Mouse (Mus musculus): ENCODE data around the gene Usp31. TPM values are rescaled to one million over a fixed set of nuclear protein-coding genes. Genes with fewer than 3 reads are reported as not detected.

Usp31 gene
- polyA plus RNA-seq, 1 experiment from 2014 or later, result 6.0 TPM

DNA sequence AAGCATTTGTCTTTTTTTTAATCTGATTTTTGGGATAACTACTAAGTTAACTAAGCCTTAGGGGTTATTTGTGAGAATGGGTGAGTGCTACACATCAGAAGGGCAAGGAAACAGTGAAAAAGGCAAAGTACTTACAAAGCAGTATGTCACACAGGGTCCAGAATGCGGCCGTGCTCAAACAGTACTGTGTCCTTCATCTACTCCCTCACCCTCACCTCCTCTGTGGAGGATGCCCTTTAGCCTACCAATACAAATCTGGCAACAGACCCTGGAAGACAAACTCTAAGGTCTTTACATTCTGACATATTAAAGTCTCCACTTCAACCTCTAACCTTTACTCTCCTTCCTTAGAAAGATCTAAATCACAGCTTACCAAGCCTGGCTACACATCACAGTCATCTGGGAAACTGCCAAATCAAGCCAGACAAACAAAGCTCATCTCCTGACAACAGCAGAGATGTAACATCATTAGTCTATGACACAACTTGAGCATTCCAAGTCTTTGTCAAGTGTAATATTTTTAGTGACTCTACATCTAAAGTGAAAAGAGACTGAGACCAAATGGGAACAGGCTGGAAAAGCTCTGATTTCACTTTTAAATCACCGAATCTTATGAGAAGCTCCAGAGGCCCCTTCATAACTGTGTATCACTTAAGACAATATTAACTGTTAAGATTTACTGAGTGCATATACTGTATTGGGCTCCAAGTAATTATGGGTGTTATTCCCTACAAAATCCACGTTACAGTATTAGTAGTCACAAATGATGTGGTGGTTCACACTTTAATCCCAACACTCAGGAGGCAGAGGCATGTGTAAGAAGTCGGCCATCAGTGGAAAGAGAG lies 21.7 kb downstream of the Usp31 start:
- Histone ChIP-seq H3K27ac (ENCODE audit: low read depth, low read length) (no peak overlapping the region), H3K4me1 (ENCODE audit: control insufficient read depth, insufficient read depth, low read length) (no peaks in the 10 kb centered on the region), H3K9ac (replicated peaks; ENCODE audit: low read depth, low read length) (no peak overlapping the region), H3K27me3 (ENCODE audit: control insufficient read depth, insufficient read depth, low read length) (no peaks in the 10 kb centered on the region), H3K4me2 (ENCODE audit: low read depth, low read length) (no peak overlapping the region), H3K4me3 (ENCODE audit: low read depth, low read length) (no peak overlapping the region), H3K9me3 (ENCODE audit: control insufficient read depth, low read length) (no peaks in the 10 kb centered on the region), H3K36me3 (ENCODE audit: control insufficient read depth, insufficient read depth, low read length) (no peaks in the 10 kb centered on the region)
- ATAC-seq (ENCODE audit: low read depth), result no peak
- WGBS, result 93% methylated on average over 5 of the region's 5 CpGs

DNA sequence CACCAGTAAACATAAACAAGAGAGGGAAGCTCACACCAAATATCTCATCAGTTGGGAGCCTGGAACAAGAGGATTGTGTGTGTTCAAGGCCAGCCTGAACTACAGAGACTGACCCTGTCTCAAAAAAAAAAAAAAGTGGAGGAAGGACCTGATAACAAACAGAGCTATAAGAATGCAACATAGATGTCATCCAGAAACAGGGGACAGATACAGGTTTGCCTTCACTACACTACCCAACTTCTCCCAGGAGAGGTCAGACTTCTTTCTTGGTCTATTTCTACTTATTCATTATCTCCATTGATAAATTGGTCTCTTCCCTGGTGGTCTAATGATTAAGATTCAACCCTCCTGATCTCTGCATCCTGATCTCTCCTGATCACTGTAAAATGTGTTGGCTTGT lies 25.9 kb downstream of the Usp31 start:
- Histone ChIP-seq H3K27ac (ENCODE audit: low read depth, low read length) (no peak overlapping the region), H3K36me3 (ENCODE audit: control insufficient read depth, insufficient read depth, low read length) (no peaks in the 10 kb centered on the region), H3K4me2 (ENCODE audit: low read depth, low read length) (no peak overlapping the region), H3K4me3 (ENCODE audit: low read depth, low read length) (no peak overlapping the region), H3K9ac (replicated peaks; ENCODE audit: low read depth, low read length) (no peak overlapping the region), H3K9me3 (ENCODE audit: control insufficient read depth, low read length) (no peaks in the 10 kb centered on the region), H3K4me1 (ENCODE audit: control insufficient read depth, insufficient read depth, low read length) (no peaks in the 10 kb centered on the region), H3K27me3 (ENCODE audit: control insufficient read depth, insufficient read depth, low read length) (no peaks in the 10 kb centered on the region)
- ATAC-seq (ENCODE audit: low read depth), result no peak

DNA sequence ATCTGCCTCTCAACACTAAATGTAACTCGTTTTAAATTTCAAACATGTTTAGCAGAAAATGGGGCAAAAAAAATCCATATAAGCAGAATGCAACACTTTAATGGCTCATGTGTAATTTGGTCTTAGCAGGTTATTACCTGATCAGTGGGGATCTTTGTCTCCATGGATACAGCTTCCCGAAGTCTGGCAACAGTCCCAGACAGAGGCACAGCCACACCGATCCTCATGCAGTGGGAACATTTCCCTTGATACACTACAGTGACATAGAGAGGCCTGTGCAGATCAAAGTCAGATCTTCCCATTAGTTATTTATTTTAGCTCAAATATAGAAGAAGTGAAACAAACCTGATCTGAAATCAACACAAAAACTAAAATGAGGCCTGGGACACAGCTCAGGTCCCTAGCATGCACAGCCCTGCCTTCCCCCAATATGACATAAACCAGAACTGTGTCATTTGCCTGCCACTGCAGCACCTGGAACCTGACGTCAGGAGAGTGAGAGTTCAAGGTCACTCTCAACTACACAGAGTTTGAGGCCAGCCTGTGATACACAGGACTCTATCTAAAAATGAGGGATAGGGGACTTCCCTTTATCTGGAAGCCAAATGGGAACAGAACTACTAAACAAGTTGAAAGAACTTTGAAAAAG lies 29.8 kb downstream of the Usp31 start:
- 44% methylated on average over 4 of the region's 4 CpGs for WGBS

DNA sequence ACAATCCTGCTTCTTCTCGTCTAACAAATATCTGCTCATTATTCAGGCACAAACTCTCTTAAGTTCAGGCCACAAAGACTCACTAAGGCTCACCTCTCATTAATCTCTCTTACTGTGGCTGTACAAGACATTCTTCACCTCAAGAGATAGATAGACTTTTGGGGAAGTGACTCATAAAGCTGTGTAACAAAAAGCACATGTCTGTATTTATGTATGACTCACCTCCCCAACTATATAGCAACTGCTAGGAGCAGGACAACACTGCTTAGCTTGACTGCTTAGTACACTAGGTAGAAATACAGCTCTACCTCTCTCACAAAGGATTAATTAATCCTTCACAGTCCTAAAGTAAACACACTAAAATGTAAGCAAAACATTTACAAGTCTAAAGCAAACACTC lies 46.3 kb downstream of the Usp31 start:
- peaks cover 15% of the 10 kb centered on the region; the same call in 1 of the 2 replicates for H3K36me3 ChIP-seq (ENCODE audit: control insufficient read depth, insufficient read depth, low read length)
- H3K4me3 ChIP-seq (ENCODE audit: low read depth, low read length), result no peak overlapping the region
- no peaks in the 10 kb centered on the region for H3K27me3 ChIP-seq (ENCODE audit: control insufficient read depth, insufficient read depth, low read length)
- 82% methylated on average over 1 of the region's 1 CpGs for WGBS
- H3K9ac ChIP-seq (replicated peaks; ENCODE audit: low read depth, low read length), result no peak overlapping the region
- no peak overlapping the region for H3K4me2 ChIP-seq (ENCODE audit: low read depth, low read length)
- no peak overlapping the region for H3K27ac ChIP-seq (ENCODE audit: low read depth, low read length)
- H3K9me3 ChIP-seq (ENCODE audit: control insufficient read depth, low read length), result no peaks in the 10 kb centered on the region
- no peak for ATAC-seq (ENCODE audit: low read depth)
- H3K4me1 ChIP-seq (ENCODE audit: control insufficient read depth, insufficient read depth, low read length), result no peaks in the 10 kb centered on the region

More for the DNA sequence above, 29.8 kb downstream of the Usp31 start:
- no peak overlapping the region for H3K9ac ChIP-seq (replicated peaks; ENCODE audit: low read depth, low read length)
- H3K4me2 ChIP-seq (ENCODE audit: low read depth, low read length), result no peak overlapping the region
- no peaks in the 10 kb centered on the region for H3K9me3 ChIP-seq (ENCODE audit: control insufficient read depth, low read length)
- no peaks in the 10 kb centered on the region for H3K4me1 ChIP-seq (ENCODE audit: control insufficient read depth, insufficient read depth, low read length)
- peaks cover 8% of the 10 kb centered on the region for H3K36me3 ChIP-seq (ENCODE audit: control insufficient read depth, insufficient read depth, low read length)
- H3K4me3 ChIP-seq (ENCODE audit: low read depth, low read length), result no peak overlapping the region
- H3K27ac ChIP-seq (ENCODE audit: low read depth, low read length), result no peak overlapping the region
- no peaks in the 10 kb centered on the region for H3K27me3 ChIP-seq (ENCODE audit: control insufficient read depth, insufficient read depth, low read length)
- peak; percentile 76; the same call in 1 of the 2 replicates for ATAC-seq (ENCODE audit: low read depth)

DNA sequence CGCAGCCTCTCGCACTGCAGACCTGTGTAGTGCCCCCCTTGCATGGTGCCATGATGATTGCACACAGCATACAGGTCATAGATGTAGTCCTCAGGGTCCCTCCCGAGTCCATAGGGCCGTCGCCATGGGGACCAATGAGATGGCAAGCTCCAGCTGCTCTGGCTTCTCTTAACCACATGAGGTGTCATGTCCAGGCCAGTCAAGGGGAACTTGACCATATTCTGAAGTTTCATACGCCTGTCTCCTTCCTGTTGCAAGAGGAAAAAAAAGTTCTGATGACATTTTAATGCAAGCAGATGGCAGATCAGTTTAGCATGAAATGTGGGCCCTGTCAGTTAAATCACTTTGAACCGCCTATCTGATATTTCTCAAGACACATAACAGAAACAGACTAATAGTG lies 48.2 kb downstream of the Usp31 start:
- Histone ChIP-seq H3K4me3 (ENCODE audit: low read depth, low read length) (no peak overlapping the region), H3K9ac (replicated peaks; ENCODE audit: low read depth, low read length) (no peak overlapping the region), H3K4me1 (ENCODE audit: control insufficient read depth, insufficient read depth, low read length) (no peaks in the 10 kb centered on the region), H3K4me2 (ENCODE audit: low read depth, low read length) (no peak overlapping the region), H3K36me3 (ENCODE audit: control insufficient read depth, insufficient read depth, low read length) (peaks cover 11% of the 10 kb centered on the region; the same call in 1 of the 2 replicates), H3K27me3 (ENCODE audit: control insufficient read depth, insufficient read depth, low read length) (no peaks in the 10 kb centered on the region), H3K27ac (ENCODE audit: low read depth, low read length) (no peak overlapping the region), H3K9me3 (ENCODE audit: control insufficient read depth, low read length) (no peaks in the 10 kb centered on the region)
- 92% methylated on average over 7 of the region's 7 CpGs for WGBS
- ATAC-seq (ENCODE audit: low read depth), result no peak

DNA sequence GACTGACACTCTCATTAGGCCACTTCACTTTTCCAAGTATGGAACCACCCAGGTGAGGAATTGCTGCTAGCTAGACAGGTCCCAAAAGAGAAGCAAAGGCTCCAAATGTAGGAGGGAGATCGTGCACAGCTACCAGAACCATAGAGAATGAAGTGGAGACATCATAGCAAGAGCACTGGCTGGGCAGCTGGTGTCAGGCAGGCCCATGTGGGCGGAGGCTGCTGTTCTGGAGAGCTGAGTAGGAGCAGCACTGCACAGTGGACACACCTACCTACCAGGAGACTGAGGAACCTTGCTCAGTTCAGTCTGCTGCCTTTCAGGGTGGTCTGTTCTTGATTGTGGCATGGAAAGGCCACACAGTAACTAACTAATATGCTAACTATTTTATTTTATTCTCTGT lies 52.4 kb downstream of the Usp31 start:
- no peaks in the 10 kb centered on the region for H3K4me1 ChIP-seq (ENCODE audit: control insufficient read depth, insufficient read depth, low read length)
- no peak overlapping the region for H3K27ac ChIP-seq (ENCODE audit: low read depth, low read length)
- no peak overlapping the region for H3K4me3 ChIP-seq (ENCODE audit: low read depth, low read length)
- no peaks in the 10 kb centered on the region for H3K27me3 ChIP-seq (ENCODE audit: control insufficient read depth, insufficient read depth, low read length)
- no peak for ATAC-seq (ENCODE audit: low read depth)
- no peak overlapping the region for H3K9ac ChIP-seq (replicated peaks; ENCODE audit: low read depth, low read length)
- H3K36me3 ChIP-seq (ENCODE audit: control insufficient read depth, insufficient read depth, low read length), result peaks cover 15% of the 10 kb centered on the region
- no peaks in the 10 kb centered on the region for H3K9me3 ChIP-seq (ENCODE audit: control insufficient read depth, low read length)
- 96% methylated on average over 2 of the region's 2 CpGs for WGBS
- no peak overlapping the region for H3K4me2 ChIP-seq (ENCODE audit: low read depth, low read length)

DNA sequence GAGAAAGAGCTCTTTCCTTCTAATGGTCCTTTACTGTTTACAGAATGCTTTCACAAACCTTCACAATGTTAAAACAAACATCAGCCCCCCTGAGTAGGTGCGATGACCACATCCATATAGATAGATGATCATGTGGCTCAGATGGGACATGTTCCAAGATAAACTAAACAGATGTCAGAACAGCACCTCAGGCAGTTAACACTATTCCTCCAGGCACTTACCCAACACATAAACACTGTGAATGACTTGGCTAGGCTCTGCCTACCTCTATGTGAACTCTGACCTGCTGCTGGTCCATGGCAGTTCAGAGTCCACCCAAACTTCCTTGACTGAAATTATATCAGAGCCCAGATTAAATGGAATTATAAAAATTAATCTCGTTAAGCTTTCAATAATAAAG lies 54.4 kb downstream of the Usp31 start:
- Histone ChIP-seq H3K9me3 (ENCODE audit: control insufficient read depth, low read length) (no peaks in the 10 kb centered on the region), H3K4me3 (ENCODE audit: low read depth, low read length) (no peak overlapping the region), H3K4me2 (ENCODE audit: low read depth, low read length) (no peak overlapping the region), H3K4me1 (ENCODE audit: control insufficient read depth, insufficient read depth, low read length) (no peaks in the 10 kb centered on the region), H3K27ac (ENCODE audit: low read depth, low read length) (no peak overlapping the region), H3K27me3 (ENCODE audit: control insufficient read depth, insufficient read depth, low read length) (no peaks in the 10 kb centered on the region), H3K9ac (replicated peaks; ENCODE audit: low read depth, low read length) (no peak overlapping the region), H3K36me3 (ENCODE audit: control insufficient read depth, insufficient read depth, low read length) (peaks cover 22% of the 10 kb centered on the region)
- no peak for ATAC-seq (ENCODE audit: low read depth)
- 93% methylated on average over 2 of the region's 2 CpGs for WGBS

DNA sequence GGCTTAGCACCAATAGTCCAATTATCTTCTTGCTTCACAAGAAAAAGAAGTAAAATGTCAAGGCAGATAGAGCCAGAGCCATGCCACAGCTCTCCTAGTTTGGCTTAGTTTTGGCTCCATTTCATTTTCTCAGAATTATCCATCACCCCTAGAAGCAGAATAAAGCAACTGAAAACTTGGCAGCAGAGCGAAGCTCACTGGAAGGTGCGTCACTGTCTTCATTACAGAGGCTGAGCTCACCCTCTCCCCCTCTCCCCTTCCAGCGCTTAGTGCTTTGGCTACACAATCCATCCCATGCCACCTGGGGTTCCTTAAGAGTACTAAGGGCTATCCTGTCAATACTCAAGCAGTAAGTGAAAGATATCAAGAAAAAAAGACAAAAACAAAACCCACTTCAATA lies 56.3 kb downstream of the Usp31 start:
- no peak overlapping the region for H3K27ac ChIP-seq (ENCODE audit: low read depth, low read length)
- H3K4me2 ChIP-seq (ENCODE audit: low read depth, low read length), result no peak overlapping the region
- 91% methylated on average over 3 of the region's 3 CpGs for WGBS
- peaks cover 24% of the 10 kb centered on the region for H3K36me3 ChIP-seq (ENCODE audit: control insufficient read depth, insufficient read depth, low read length)
- no peak overlapping the region for H3K9ac ChIP-seq (replicated peaks; ENCODE audit: low read depth, low read length)
- no peaks in the 10 kb centered on the region for H3K9me3 ChIP-seq (ENCODE audit: control insufficient read depth, low read length)
- no peak for ATAC-seq (ENCODE audit: low read depth)
- H3K27me3 ChIP-seq (ENCODE audit: control insufficient read depth, insufficient read depth, low read length), result no peaks in the 10 kb centered on the region
- no peaks in the 10 kb centered on the region for H3K4me1 ChIP-seq (ENCODE audit: control insufficient read depth, insufficient read depth, low read length)
- no peak overlapping the region for H3K4me3 ChIP-seq (ENCODE audit: low read depth, low read length)

DNA sequence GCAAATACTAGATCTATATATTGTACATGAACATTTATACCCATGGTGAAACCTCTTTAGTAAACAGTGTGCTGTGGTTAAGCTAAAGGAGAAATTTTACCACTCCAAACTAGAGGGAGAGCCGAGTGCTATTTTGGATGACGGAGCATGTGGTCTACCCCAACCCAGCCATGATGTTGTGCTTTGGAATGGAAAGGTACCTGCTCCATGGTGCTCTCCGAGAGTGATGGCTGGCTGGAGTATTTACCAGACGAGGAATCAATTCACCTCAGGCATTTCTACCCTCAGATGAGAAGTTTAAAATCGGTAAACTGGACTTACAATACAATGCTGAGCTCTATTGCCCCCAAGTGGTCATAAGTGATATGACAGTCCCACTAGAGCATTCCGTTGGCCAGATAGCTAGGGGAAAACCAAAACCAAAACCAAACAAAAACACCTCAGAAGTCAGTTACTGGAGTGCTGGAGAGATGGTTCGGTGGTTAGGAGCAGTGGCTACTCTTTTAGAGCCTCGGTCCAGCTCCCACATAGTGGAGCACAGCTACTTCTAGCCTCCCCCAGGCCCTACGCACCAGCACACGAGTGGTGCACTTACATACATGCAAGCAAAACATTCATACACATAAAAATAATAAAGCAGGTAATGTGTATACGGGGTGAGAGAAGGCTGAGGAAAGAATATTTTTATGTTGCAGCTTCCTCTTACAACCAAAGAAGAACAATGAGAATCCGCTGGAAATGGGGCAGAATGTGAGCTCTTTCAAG lies 65.9 kb downstream of the Usp31 start:
- Histone ChIP-seq H3K27ac (ENCODE audit: low read depth, low read length) (no peak overlapping the region), H3K4me2 (ENCODE audit: low read depth, low read length) (no peak overlapping the region), H3K27me3 (ENCODE audit: control insufficient read depth, insufficient read depth, low read length) (no peaks in the 10 kb centered on the region), H3K9ac (replicated peaks; ENCODE audit: low read depth, low read length) (no peak overlapping the region), H3K4me1 (ENCODE audit: control insufficient read depth, insufficient read depth, low read length) (no peaks in the 10 kb centered on the region), H3K9me3 (ENCODE audit: control insufficient read depth, low read length) (no peaks in the 10 kb centered on the region), H3K4me3 (ENCODE audit: low read depth, low read length) (no peak overlapping the region), H3K36me3 (ENCODE audit: control insufficient read depth, insufficient read depth, low read length) (no peaks in the 10 kb centered on the region)
- 55% methylated on average over 12 of the region's 12 CpGs for WGBS
- 0 out of 2 replicates have a peak, but pooled peaks have one; percentile 34 for ATAC-seq (ENCODE audit: low read depth)
